Mouse (Mus musculus) erythroblast, embryonic 14.5 days (primary cell): Measurements from ENCODE around the gene Ldlrad3.

ENCODE experiments used
- GATA1 ChIP-seq: IDR thresholded peaks from 2 replicates; pipeline ENCODE4 v1.6.1; 2012; ENCODE audit warnings: low read length, inconsistent platforms, mixed read lengths
- TAL1 ChIP-seq: IDR thresholded peaks from 3 replicates; pipeline ENCODE4 v1.6.1; 2012; ENCODE audit warnings: low read length, inconsistent platforms, mixed read lengths

DNA sequence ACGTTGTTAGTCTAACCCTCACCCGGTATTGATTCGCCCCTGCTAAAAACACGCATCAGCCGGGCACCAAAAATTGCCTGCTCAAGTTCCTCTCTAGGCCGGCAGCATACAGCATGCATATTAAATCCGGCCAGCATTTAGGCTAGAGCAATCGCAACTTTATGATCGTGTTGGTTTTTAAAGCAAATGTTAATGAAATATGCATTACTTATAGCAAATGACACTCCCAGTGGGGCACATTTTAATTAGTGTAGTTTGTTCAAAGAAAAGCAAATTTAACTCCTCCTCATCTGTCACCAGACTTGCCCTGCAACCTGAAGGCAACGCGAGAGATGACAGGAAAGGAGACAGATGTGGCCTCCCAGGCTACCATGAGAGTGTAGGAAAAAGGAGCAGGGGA lies 189.2 kb downstream of the Ldlrad3 start:
- TF ChIP-seq GATA1, result no peak
- TF ChIP-seq TAL1, result no peak
